Mouse (Mus musculus) natural killer cell, adult 2 months (primary cell): ENCODE measurements around the gene Rnpepl1.
A peak's percentile ranks its signal among the peaks of the same experiment; 100 is the strongest.
"Not testable (repeated sequence)": the region's sequence is repeated elsewhere in the genome, so short reads cannot be mapped to it uniquely, and the experiment has no call there.

ENCODE experiments used
- DNase-seq, 2 experiments: peaks; one replicate each; pipeline ENCODE4 v3.0.0; 2022; ENCODE audit warnings: low spot score in 2 of 2

Rnpepl1 gene

GRCm38 (mm10) chr1:92936467-92936866 lies 25.9 kb downstream of the Rnpepl1 start:
- DNase-seq: no peak

DNA sequence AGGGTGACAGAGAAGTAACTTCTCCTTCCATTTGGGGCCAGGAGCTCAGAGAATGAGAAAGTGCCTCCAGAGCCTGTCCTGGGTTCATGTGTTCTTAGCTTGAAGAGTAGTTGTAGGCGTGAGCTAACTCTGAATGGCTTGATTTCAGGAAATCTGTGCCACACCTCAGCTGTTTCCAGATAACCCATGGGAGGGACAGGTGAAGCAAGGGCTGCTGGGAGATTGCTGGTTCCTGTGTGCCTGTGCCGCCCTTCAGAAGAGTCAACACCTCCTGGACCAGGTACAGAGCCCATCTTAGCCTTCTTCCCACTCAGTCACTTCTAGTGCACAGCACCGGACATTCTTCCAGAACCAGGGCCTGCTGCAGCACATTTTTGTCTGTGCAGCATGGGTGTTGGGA lies 27.2 kb downstream of the Rnpepl1 start:
- no peak for DNase-seq

GRCm38 (mm10) chr1:92939746-92940145 lies 29.2 kb downstream of the Rnpepl1 start:
- no peak for DNase-seq

DNA sequence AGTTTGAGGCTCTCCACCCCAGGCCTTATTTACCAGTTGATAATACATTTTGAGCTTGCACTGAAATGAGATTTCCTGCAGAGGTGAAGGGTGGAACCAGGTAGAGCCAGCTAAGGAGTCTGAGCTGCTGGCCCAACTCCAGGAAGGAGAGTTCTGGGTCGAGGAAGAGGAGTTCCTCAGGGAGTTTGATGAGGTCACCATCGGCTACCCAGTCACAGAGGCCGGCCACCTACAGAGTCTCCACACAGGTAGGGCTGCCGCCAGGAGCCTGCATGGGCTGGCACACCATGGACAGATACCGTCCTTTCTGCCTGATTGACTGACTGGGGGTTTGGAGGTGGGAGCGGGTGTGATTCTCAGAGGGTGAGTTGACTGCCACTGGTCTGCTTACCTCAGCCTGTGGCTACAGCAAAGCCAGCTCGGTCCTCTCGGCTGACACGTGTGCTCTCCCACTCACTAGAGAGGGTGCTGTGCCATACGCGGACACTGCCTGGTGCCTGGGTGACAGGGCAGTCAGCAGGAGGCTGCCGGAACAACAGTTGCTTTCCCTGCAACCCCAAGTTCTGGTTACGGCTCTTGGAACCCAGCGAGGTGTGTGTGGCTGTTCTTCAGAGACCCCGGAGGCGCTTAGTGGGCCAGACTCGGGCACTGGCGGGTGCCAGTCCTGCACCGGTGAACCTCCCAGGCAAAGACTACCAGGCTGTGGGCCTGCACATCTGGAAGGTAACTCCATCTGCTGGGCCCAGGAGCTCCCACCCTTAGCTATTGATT lies 32.8 kb downstream of the Rnpepl1 start:
- DNase-seq: no peak

- DNase-seq: no peak
These were observed 37.4 kb downstream of the Rnpepl1 start for GRCm38 (mm10) chr1:92947966-92948365.

GRCm38 (mm10) chr1:92949426-92949825 lies 38.8 kb downstream of the Rnpepl1 start:
- DNase-seq: no peak

DNA sequence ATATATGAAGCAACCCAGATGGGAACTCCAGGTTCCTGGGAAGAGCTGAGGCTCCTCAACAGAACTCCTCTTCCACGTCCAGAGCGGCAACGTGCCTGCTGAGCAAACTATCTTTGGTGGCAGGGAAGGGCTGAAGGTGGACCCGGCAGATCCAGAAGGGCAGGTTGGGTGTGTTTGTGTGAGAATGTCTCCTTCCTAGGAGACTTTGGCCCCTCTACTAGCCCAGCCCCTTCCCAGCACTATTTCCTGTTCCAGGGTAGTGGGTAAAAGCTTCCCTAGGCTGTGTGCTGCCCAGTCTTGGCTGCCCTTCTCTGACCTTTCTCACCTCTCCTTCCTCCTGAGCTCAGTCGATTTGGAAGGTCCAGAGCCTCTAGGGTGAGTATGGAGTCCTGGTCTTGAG lies 40.0 kb downstream of the Rnpepl1 start, which contains the start of gene Gpr35:
Gene Gpr35 (plus strand): TSS at position 259 of the 400 bp plus-strand sequence.
- DNase-seq: no peak

DNA sequence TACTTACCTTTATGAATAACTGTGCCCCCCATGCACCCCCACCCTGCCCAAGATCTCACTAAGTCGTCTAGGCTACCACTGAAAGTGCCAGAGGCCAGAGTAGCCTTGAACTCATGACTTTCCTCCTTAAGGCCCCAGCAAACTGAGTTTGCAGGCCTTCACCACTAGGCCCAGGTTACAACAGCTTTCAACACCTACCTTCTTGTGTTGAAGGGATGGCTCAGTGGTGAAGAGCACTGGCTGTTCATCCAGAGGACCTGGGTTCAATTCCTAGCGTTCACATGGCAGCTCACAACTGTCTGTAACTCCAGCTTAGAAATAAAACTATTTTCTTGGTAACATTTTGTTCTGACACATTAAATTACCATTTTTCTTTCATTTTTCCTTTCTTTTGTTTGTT lies 43.1 kb downstream of the Rnpepl1 start:
- no peak for DNase-seq

GRCm38 (mm10) chr1:92956571-92957335 lies 46.2 kb downstream of the Rnpepl1 start:
- peak; percentile 54 to 71 for DNase-seq

DNA sequence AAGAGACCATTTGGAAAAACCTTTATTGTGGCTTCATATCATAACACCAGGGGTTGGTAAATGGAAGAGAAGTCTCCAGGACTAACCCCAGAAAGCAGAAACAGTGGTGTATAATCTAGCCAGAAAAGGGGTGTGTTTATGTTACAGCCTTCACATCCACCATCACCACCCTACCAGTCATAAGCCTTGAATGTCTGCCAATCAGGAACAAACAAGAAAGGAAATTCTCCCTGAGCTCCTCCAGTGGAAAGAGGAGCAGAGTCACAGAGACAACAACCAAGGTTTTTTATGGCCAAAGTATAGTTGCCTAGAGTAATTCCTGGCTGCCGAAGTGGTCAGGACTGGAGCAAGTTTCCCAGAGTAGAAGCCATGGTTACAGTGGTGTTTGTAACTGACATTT lies 48.4 kb downstream of the Rnpepl1 start:
- no peak for DNase-seq

GRCm38 (mm10) chr1:92970791-92971190 lies 60.2 kb downstream of the Rnpepl1 start:
- not testable (repeated sequence) for DNase-seq

- DNase-seq: no peak
These were observed 61.6 kb downstream of the Rnpepl1 start for GRCm38 (mm10) chr1:92971879-92972795.

GRCm38 (mm10) chr1:92972854-92973253 lies 62.3 kb downstream of the Rnpepl1 start:
- DNase-seq: peak in 1 of 2 experiments; percentile 15
